Mouse (Mus musculus): Measurements from ENCODE around the gene Wif1.

DNA sequence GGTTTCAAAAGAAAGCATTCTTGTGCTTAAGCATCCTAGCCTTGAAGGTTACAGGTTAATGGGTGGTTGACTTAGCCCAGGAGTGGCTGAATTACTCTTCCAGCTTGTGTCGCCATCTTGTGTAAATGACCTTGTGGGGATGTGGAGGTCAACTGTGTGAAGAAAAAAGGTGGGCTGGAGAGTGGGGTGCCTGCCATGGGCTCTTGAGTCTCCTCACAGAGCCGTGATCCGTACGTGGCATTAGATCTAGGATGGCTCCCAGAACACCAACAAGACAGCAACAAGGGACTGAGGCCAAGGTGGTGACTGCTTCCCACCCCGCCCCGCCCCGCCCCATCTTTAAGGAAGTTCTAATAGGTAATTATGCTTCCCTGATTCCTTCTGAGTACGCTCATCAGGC lies 17.5 kb upstream of the Wif1 start:
- TF ChIP-seq POLR2A (IDR thresholded peaks at IDR 0.05; ENCODE audit: low read depth, low read length) (no peak), CTCF (conservative IDR thresholded peaks at IDR 0.05; ENCODE audit: insufficient read depth, insufficient read length, low read depth, low read length) (no peak)
